Mouse (Mus musculus) hematopoietic stem cell, adult 5-6 weeks (primary cell): ENCODE measurements around the gene Mrpl19. TPM values are rescaled to one million over a fixed set of nuclear protein-coding genes. Genes with fewer than 3 reads are reported as not detected.
A peak's percentile ranks its signal among the peaks of the same experiment; 100 is the strongest.

Experiments
- ATAC-seq, 2 experiments: fragments of 125-278 bp in 1 of 2; replicated peaks in 1 of 2; 2 replicates each; pipeline ENCODE4 v1.8.0; 2016 to 2017; ENCODE audit warnings: inconsistent platforms in 2 of 2, mild to moderate bottlenecking in 2 of 2, moderate number of reproducible peaks in 2 of 2, low read depth in 1 of 2, moderate TSS enrichment in 1 of 2; ENCODE audit not compliant: low FRiP score in 2 of 2, poor library complexity in 2 of 2, severe bottlenecking in 2 of 2, insufficient read depth in 1 of 2, low TSS enrichment in 1 of 2
- total RNA-seq: library from RNA; stranded (forward); fragments of 172-1452, 232-1000 nt; gene quantifications from 2 replicates; pipeline ENCODE4 v1.2.3, GENCODE M21; 2017

Mrpl19 gene
- total RNA-seq, 1 experiment from 2014 or later: 14.0 TPM

DNA sequence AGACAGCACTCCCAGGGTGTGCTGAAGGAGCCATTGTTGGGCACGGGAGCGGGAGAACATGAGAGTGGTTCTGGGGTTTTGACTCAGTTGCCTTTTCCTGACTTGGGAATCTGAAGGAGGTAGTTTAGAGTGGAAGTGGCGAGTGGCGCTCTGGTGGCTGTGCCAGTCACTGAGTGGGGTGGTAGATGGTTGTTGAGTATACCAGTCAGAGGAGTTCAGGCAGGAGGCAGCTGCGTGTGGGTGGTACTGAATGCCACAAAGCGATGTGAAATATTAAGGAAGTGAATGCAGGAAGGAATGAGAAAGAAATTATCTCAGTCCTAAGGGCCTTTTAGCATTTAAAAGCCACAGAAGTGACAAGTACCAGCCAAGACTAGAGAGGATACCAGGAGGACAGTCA lies 18.9 kb downstream of the Mrpl19 start:
- no peak for ATAC-seq

DNA sequence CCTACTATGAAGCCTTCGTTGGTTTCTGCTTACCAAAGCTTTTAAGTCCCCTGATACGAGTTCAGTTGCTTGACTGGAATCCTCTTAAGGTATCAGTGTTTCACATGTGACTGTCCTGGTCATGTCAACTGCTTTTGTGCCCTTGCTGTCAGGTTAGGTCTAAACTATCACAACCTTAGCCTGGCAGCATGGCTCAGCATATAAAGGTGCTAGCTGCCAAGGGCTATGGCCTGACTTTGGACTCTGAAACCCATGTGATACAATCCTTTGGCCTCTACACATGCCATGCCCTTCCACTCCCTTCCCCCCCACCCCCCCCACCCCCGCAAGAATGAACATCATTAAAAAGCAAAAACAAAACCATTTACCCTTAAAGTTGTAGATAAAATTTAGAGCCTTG lies 21.3 kb downstream of the Mrpl19 start:
- ATAC-seq: no peak

DNA sequence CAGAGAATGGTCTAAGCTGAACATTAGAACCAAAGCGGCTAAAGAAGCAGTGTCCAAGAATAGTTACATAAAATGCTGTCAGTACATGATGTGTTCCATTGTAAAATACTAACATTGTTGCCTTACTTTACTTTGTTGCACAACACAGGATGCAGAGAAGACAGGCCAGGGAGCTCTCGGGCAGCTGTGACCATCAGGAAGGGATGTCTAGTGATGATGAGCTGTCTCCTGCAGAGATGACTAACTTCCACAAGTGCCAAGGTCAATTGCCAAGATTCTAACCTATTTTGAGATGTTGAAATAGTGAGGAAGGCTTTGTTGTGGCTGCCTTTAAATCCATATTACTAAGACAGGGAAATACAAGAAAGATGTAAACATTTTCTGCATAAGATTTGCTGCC lies 22.5 kb downstream of the Mrpl19 start:
- ATAC-seq: no peak

DNA sequence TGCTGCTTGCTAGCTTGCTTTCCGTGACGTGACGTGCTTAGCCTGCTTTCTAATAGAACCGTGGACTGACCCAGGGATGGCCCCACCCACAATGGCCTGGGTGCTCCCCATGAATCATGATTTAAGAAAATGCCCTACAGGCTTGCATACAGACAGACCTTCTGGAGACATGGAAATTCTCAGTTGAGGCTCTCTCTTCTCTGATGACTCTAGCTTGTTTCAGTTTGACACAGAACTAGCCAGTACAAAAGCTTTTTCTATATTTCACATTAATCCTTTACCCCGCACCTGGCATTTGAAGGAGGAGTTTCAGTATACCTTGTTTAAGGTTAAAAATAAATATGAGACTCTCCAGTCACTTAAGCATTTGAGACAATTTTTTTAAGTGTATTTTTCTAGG lies 24.0 kb downstream of the Mrpl19 start:
- no peak for ATAC-seq

DNA sequence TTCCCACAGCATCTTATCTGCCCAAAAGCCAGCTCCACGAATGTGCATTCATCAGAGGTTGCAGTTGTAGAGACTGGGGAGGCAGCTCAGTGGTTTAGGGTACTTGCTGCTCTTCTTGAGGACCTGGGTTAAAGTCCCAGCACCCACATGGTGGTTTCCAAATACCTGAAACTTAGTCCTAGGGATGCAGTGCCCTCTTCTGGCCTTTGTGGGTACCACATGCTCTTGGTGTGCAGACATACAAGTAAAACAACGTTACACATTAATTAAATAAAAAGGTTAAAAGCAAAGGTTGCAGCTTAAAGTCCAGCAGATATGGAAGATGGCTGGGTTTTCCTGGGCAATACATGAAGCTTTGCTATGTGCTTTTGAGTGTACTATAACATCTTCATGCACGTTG lies 32.5 kb downstream of the Mrpl19 start:
- ATAC-seq: no peak

DNA sequence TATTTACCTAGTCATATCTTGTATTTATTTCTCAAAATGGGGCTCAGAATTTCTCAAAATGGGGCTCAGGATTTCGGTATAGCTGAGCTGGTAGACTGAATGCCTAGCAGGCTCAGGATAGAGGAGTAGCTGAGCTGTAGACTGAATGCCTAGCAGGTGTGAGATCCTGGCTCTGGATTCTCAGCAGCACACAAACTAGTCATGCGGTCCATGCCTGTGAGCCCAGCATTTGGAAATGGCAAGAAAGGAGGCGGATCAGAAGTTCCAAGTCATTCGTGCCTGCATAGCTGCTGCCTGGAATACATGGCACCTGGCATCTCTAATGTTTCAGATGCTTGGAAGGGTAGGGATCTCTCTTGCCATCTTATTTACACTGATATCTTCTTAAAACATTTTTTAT lies 36.4 kb downstream of the Mrpl19 start:
- ATAC-seq: no peak

DNA sequence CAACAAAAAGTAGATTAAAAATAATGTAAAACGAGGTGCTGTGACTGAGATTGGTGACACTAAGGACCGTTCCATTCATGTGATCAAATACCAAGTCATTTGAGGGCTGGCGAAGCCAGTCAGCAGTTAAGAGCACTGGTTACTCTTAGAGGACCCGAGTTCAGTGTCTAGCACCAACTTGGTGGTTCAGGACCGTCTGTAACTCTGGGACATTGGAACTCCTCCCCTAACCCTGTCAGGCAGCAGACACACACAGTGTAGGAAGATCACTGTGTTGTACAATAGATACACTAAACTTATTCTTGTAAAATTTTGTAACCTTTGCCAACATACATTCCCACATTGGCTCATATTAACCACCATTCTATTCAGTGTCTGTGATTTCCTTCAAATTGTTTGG lies 41.5 kb downstream of the Mrpl19 start:
- ATAC-seq: no peak

DNA sequence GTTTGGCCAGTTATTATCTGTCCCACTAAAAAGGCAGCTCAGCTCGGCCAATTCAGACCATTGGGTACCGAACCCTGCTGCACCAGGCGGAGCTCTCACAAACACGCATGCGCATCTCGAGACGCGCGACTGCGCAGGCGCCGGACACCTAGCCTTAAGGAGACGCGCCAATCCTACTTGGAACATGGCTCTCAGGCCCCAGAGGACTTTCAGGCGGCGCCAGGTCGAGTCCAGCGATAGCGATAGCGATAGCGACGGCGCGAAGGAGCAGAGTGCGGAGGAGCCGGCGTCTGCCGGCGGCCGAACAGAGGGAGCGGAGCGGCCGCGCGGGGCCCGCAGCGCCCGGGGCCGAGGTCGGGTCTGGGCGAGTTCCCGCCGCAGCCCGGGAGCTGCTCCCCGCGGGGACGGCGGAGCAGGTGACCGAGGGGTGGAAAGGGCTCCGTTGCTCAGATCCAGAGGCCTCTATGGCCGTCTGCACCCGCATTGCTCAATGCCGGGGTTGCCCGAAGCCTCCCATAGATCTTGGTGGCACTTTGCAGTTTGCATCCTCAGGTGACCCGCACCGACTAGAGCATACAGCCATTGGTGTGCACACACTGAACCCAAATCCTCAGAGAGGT lies 42.1 kb downstream of the Mrpl19 start, which contains the start of gene Gcfc2:
Gcfc2 (plus strand) TSS at position 147 of the 620 bp plus-strand sequence.
- peak; percentile 71 to 84 for ATAC-seq

DNA sequence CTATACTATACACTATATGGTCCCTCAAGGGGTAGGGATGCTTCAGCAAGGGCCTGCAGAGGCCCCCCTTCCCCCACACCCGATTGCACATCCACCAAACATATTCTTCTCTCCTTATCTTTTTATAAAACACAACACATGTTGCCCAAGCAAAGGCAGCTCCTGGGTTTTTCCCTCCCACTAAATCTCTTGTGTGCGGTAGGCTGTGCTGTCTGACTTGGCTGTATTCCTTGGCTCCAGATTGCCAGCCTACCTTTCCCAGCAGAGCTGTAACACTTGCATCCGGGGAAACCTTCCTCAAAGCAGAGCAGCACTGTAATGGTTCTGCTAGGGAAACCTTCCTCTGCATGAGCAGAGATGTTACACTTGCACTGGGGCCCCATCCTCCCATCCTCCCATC lies 53.6 kb downstream of the Mrpl19 start:
- no peak for ATAC-seq

DNA sequence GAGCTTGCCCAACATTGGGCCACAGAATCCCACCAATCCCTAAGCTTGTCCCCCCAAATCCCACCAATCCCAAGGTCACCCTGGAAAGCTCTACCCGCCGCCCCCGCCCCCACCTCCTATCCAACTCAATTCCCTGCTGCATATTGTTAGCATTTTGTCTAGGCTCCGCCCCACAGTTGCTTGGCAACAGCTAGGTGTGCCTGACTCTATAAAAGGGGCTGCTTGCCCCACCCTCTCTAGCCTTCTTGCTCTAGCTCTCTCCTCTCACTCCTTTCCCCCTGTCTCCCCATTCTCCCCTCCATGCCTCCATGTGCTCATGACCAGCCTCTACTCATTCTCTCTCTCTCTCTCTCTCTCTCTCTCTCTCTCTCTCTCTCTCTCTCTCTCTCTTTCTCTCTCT lies 54.0 kb downstream of the Mrpl19 start:
- no peak for ATAC-seq

DNA sequence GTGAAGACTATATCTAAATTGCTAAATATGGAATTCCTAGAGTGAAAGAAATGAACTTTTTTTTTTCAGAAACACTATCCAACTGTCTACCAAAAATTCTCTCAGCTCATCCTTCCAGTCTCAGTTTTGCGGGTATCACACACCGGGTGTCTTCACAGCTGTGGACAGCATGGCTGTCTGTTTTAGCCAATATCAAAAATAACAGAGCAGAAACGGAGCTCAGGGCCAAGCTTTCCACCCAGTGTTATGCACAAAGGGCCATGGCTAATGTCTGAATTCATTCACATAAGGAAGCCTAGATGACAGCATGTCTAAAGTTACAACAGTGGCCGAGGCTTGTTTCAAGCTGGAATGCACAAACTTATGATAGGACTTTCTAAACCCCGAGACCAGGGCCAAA lies 54.5 kb downstream of the Mrpl19 start:
- no peak for ATAC-seq

DNA sequence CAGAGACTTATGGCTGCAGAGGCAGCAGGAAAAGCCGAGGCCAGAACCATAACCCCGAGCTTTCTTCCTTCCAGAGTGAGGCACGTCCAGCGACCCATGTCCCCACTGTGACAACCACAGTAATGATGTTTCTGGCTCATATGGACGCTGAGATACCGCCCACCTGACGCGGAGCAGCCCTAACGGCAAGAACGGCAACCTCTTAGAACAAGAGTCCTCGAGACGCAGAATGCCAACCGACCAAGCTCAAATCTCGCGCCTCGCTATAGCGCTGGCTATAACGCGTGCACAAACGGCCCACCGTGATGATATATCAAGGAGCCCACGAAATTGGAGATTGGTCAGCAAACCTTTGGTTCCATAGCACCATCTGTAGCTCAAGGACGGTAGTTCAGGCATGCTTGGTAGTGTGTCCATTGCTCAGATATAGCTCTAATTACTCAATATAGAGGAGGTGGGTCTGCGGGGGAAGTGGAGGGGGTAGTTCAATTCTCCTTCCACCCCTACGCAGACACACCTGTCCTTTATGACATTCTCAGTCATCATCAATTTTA lies 55.4 kb downstream of the Mrpl19 start:
- no peak for ATAC-seq

Other genes starting within 250 kb of the Mrpl19 start
- gene Gcfc2, start 42.3 kb downstream of the Mrpl19 start, total RNA-seq: 37.2 and 40.8 TPM in 2 replicates
- gene Eva1a, start 75.1 kb upstream of the Mrpl19 start, total RNA-seq: 0.44 TPM in 1 of 2 replicates, not detected in the other